Mouse (Mus musculus): Measurements from ENCODE around the gene Flt1.

DNA sequence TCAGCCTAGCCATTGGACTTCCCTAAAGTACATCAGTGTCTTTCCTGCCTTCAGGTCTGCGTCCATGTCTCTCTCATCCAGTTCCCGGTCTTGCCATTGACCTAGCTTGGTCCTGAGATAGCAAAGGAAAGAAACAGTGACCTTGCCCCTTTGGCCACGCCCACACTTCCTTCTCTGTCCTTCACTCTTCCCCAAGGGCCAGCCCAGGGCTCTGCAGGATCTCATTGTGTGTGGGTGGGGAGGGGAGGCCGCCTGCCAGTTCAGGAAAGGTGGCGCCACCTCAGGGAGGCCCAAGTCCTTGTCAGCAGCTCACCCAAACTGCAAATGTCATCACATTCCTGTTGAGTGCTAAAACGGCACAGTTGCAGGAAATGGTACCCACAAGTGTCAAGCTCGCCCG is 151.3 kb downstream of the Flt1 start:
- no peak for TF ChIP-seq CTCF (IDR thresholded peaks at IDR 0.05; ENCODE audit: control insufficient read depth, insufficient read depth, insufficient read length)
- TF ChIP-seq USF1 (IDR thresholded peaks at IDR 0.05; ENCODE audit: low read depth): no peak
- no peak for TF ChIP-seq MYOG (IDR thresholded peaks at IDR 0.05; ENCODE audit: control insufficient read depth, extremely low read depth, insufficient read length)
- TF ChIP-seq MAX (IDR thresholded peaks at IDR 0.05): no peak
